Mouse (Mus musculus) hindbrain, postnatal 0 days (tissue): Measurements from ENCODE around the gene Gm9945. TPM values are rescaled to one million over a fixed set of nuclear protein-coding genes. Genes with fewer than 3 reads are reported as not detected.

ENCODE experiments used
- ATAC-seq: fragments of 200-750 bp; cut with Nextera tagmentation; 2 replicates; pipeline ENCODE4 v1.8.0; 2017; ENCODE audit warnings: mild to moderate bottlenecking, moderate TSS enrichment, moderate library complexity
- DNase-seq: peaks from one replicate; pipeline ENCODE4 v3.0.0-alpha.2; 2015; ENCODE audit warnings: low spot score
- H3K27ac ChIP-seq: fragments of 300-500 bp; sonication (generic); 2 replicates; pipeline ENCODE4 v1.5.1; 2014; ENCODE audit warnings: mild to moderate bottlenecking
- H3K27me3 ChIP-seq: fragments of 300-500 bp; sonication (generic); 2 replicates; pipeline ENCODE4 v1.6.1; 2014; ENCODE audit warnings: low read length, mixed read lengths; ENCODE audit not compliant: insufficient read depth
- H3K36me3 ChIP-seq: fragments of 300-500 bp; sonication (generic); 2 replicates; pipeline ENCODE4 v1.6.1; 2014; ENCODE audit warnings: low read length, mixed read lengths; ENCODE audit not compliant: insufficient read depth
- H3K4me1 ChIP-seq: fragments of 300-500 bp; sonication (generic); 2 replicates; pipeline ENCODE4 v1.6.1; 2014; ENCODE audit warnings: antibody characterized with exemption, low read length, mixed read lengths; ENCODE audit not compliant: insufficient read depth
- H3K4me2 ChIP-seq: fragments of 300-500 bp; sonication (generic); 2 replicates; pipeline ENCODE4 v1.6.1; 2014; ENCODE audit warnings: low read depth, mild to moderate bottlenecking, low read length, moderate library complexity, mixed read lengths
- H3K4me3 ChIP-seq: fragments of 300-500 bp; sonication (generic); 2 replicates; pipeline ENCODE4 v1.5.1; 2014; ENCODE audit warnings: low read length
- H3K9ac ChIP-seq: fragments of 300-500 bp; sonication (generic); replicated peaks from 2 replicates; pipeline ENCODE4 v1.6.1; 2014; ENCODE audit warnings: mild to moderate bottlenecking, low read length, moderate library complexity, mixed read lengths
- H3K9me3 ChIP-seq: fragments of 300-500 bp; sonication (generic); 2 replicates; pipeline ENCODE4 v1.6.1; 2016; ENCODE audit warnings: low read length, mixed read lengths
- CTCF ChIP-seq: IDR thresholded peaks from 2 replicates; pipeline ENCODE4 v1.5.1; 2016; ENCODE audit warnings: antibody characterized with exemption, control low read depth, low read depth
- WGBS: fragments of 180-500 bp; shearing (Covaris S2); extraction: QIAGEN DNeasy Blood & Tissue Kit; methylation state at CpG from one replicate; pipeline ENCODE4 v1.1.7; 2014; 5-methylcytosine and 5-hydroxymethylcytosine counted together
- polyA plus RNA-seq: library from polyadenylated mRNA; unstranded; fragments of >200 nt; fragmentation: Nextera tagmentation; extraction: Ambion mirVana; gene quantifications from 2 replicates; pipeline ENCODE4 v1.2.1, GENCODE M21; 2015
- total RNA-seq: library from RNA; depleted of rRNA; stranded (reverse); fragments of >200 nt; gene quantifications from 2 replicates; pipeline ENCODE4 v1.2.3, GENCODE M21; 2014

The Gm9945 gene
- total and polyA plus RNA-seq, 2 experiments from 2014 or later: 0.53 TPM; not detected in 1

GRCm38 (mm10) chr11:53502039-53502765, 22.2 kb downstream of the Gm9945 start:
- Histone ChIP-seq H3K27ac (no peak overlapping the region), H3K4me3 (no peak overlapping the region), H3K27me3 (peaks cover 16% of the 10 kb centered on the region; the same call in 1 of the 2 replicates), H3K9me3 (no peaks in the 10 kb centered on the region), H3K4me1 (no peaks in the 10 kb centered on the region; the same call in 1 of the 2 replicates), H3K36me3 (no peaks in the 10 kb centered on the region), H3K4me2 (no peak overlapping the region), H3K9ac (no peak overlapping the region)
- ATAC-seq (no peak), DNase-seq (no peak)
- peak; percentile 29 for TF ChIP-seq CTCF
- WGBS: 83% methylated on average over 8 of the region's 8 CpGs

GRCm38 (mm10) chr11:53503738-53504137, 23.8 kb downstream of the Gm9945 start:
- H3K36me3 ChIP-seq: no peaks in the 10 kb centered on the region
- 89% methylated on average over 5 of the region's 5 CpGs for WGBS

GRCm38 (mm10) chr11:53504376-53504775, 24.4 kb downstream of the Gm9945 start:
- Histone ChIP-seq H3K27me3 (peaks cover 11% of the 10 kb centered on the region; the same call in 1 of the 2 replicates), H3K9ac (no peak overlapping the region), H3K9me3 (no peaks in the 10 kb centered on the region), H3K4me1 (no peaks in the 10 kb centered on the region; the same call in 1 of the 2 replicates), H3K27ac (peak overlapping the region; percentile 48; the same call in 1 of the 2 replicates), H3K4me3 (no peak overlapping the region), H3K36me3 (no peaks in the 10 kb centered on the region), H3K4me2 (no peak overlapping the region)
- WGBS: 86% methylated on average over 8 of the region's 8 CpGs
- ATAC-seq (no peak), DNase-seq (no peak)
- no peak for TF ChIP-seq CTCF

More at GRCm38 (mm10) chr11:53503738-53504137, 23.8 kb downstream of the Gm9945 start:
- no peak for TF ChIP-seq CTCF
- H3K9ac ChIP-seq: no peak overlapping the region
- ATAC-seq: no peak
- H3K4me3 ChIP-seq: no peak overlapping the region
- DNase-seq: no peak
- H3K4me1 ChIP-seq: no peaks in the 10 kb centered on the region; the same call in 1 of the 2 replicates
- no peaks in the 10 kb centered on the region for H3K9me3 ChIP-seq
- peaks cover 11% of the 10 kb centered on the region; the same call in 1 of the 2 replicates for H3K27me3 ChIP-seq
- H3K27ac ChIP-seq: no peak overlapping the region
- no peak overlapping the region for H3K4me2 ChIP-seq

GRCm38 (mm10) chr11:53505026-53505663, 25.2 kb downstream of the Gm9945 start:
- Histone ChIP-seq H3K4me1 (no peaks in the 10 kb centered on the region; the same call in 1 of the 2 replicates), H3K27me3 (peaks cover 10% of the 10 kb centered on the region; the same call in 1 of the 2 replicates), H3K4me3 (no peak overlapping the region), H3K9ac (no peak overlapping the region), H3K9me3 (no peaks in the 10 kb centered on the region), H3K27ac (peak overlapping the region; percentile 48; the same call in 1 of the 2 replicates), H3K36me3 (no peaks in the 10 kb centered on the region), H3K4me2 (no peak overlapping the region)
- 0 out of 2 replicates have a peak, but pooled peaks have one; percentile 8 for TF ChIP-seq CTCF
- ATAC-seq: peak; percentile 91
- 22% methylated on average over 5 of the region's 5 CpGs for WGBS
- DNase-seq: peak; percentile 90

GRCm38 (mm10) chr11:53507098-53507805, 27.3 kb downstream of the Gm9945 start:
- Histone ChIP-seq H3K27ac (no peak overlapping the region), H3K27me3 (no peaks in the 10 kb centered on the region), H3K4me3 (no peak overlapping the region), H3K9ac (no peak overlapping the region), H3K36me3 (no peaks in the 10 kb centered on the region), H3K4me2 (no peak overlapping the region), H3K9me3 (no peaks in the 10 kb centered on the region), H3K4me1 (no peaks in the 10 kb centered on the region; the same call in 1 of the 2 replicates)
- no peak for DNase-seq
- ATAC-seq: no peak
- 69% methylated on average over 9 of the region's 9 CpGs for WGBS
- no peak for TF ChIP-seq CTCF

GRCm38 (mm10) chr11:53508152-53508551, 28.2 kb downstream of the Gm9945 start:
- TF ChIP-seq CTCF: no peak
- Histone ChIP-seq H3K4me1 (no peaks in the 10 kb centered on the region; the same call in 1 of the 2 replicates), H3K9ac (no peak overlapping the region), H3K4me2 (no peak overlapping the region), H3K36me3 (no peaks in the 10 kb centered on the region), H3K9me3 (no peaks in the 10 kb centered on the region), H3K27me3 (no peaks in the 10 kb centered on the region), H3K4me3 (no peak overlapping the region), H3K27ac (no peak overlapping the region)
- no peak for DNase-seq
- no peak for ATAC-seq
- WGBS: 41% methylated on average over 7 of the region's 7 CpGs
